Mouse (Mus musculus): ENCODE data around the gene Dnajb4.

Gene Dnajb4

DNA sequence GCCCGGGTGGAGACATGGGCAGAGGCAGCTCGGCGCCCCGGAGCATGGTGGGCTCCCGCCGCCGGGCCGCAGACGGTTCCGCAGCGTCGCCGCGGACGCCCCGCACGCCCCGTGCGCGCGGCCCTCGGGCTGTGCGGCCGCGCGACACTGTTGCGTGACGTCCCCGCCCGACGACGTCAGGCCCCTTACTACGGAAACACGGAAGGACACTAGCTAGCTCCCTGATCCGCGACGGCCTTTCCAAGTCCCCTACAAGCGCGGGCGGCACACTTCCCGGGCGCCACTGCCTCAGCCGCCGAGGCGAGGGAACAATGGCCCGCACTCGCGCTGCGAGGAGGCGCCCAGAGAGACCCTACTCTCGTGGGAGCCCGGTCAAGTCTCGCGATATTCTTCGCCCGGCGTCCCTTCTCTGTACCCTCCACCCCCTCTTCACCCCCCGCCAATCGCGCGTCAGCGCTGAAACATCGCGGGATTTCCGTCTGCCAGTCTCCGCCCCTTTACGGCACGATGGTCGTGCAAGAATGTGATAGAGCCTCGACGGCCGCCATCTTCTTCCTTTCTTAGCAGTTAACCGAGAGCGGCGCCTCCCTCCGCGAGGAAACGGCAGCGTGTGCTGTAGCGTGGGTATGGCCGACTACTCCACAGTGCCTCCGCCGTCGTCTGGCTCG lies at the start of gene Dnajb4, which contains the start of gene Fubp1:
Gene Dnajb4, minus strand, starts transcription at position 336 of the 668 bp plus-strand sequence.
Gene Fubp1, plus strand, starts transcription at position 456 of the 668 bp plus-strand sequence.
- peak; percentile 100 for DNase-seq

GRCm38 (mm10) chr3:152259409-152259808 lies 49.3 kb upstream of the Dnajb4 start:
- DNase-seq: peak; percentile 82 to 84

- no peak for DNase-seq
These were observed 47.4 kb upstream of the Dnajb4 start for GRCm38 (mm10) chr3:152257528-152257927.

DNA sequence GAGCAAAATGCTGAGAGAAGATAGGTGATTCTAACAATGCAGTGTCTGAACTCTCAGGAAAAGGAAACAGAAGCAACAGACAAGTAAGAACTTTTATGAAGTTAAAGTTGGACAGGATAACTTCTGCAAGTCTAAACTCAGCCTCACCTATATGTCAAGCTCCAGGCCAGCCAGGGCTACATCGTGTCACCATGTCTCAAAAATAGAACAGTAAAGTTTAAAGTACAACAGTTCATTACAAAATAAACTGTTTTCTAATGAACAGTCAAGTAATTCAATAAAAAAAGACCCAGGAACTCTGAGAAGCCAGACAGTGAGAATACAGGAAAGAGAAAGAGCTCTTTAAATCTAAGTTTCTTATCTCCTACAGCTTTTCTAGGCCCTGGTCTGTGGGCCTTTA lies 40.4 kb upstream of the Dnajb4 start:
- DNase-seq: no peak

DNA sequence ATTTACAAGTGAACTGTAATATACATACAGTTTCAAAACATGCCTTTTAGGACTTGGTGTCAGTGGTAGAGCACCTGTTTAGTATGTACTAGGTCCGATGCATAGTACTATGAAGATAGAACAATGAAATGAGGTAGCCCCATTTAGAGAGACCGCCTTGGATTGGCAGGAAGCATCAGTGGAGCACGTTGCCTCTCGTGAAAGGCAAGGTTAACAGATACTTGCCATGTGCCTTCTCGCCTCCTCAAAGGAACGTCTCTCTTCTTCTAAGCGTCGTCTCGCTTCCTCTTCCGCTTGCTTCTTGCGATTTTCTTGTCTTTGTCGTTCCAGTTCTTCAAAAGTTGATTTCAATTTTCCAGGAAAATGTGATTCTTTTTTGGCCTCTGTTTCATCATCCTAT lies 37.6 kb upstream of the Dnajb4 start:
- DNase-seq: no peak

GRCm38 (mm10) chr3:152245273-152245910 lies 35.3 kb upstream of the Dnajb4 start:
- no peak for DNase-seq

DNA sequence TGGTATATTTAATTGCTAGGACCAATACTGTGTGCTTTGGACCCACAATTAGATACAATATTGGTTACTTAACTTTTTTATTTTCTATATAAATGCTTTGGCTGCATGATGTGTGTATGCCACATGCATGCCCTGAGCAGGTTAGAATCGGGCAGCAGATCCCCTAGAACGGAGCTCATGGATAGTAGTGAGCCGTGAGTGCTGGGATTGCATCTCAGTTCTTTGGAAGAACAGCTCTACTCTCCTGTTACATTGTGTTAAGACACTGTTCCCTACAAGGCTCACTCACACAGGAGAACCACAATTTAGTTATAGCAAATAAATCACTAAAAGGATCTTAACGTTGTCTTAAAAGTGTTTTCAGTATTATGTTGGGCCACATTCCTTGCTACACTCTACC lies 33.2 kb upstream of the Dnajb4 start:
- no peak for DNase-seq

- no peak for DNase-seq
These were observed 31.0 kb upstream of the Dnajb4 start for GRCm38 (mm10) chr3:152241098-152241497.

GRCm38 (mm10) chr3:152239592-152239991 lies 29.5 kb upstream of the Dnajb4 start:
- DNase-seq: no peak

- peak in 1 of 2 experiments; percentile 25 for DNase-seq
These were observed 28.7 kb upstream of the Dnajb4 start for GRCm38 (mm10) chr3:152238836-152239235.

GRCm38 (mm10) chr3:152235805-152236204 lies 25.7 kb upstream of the Dnajb4 start:
- DNase-seq: no peak

- DNase-seq: no peak
These were observed 25.1 kb upstream of the Dnajb4 start for GRCm38 (mm10) chr3:152235238-152235637.

DNA sequence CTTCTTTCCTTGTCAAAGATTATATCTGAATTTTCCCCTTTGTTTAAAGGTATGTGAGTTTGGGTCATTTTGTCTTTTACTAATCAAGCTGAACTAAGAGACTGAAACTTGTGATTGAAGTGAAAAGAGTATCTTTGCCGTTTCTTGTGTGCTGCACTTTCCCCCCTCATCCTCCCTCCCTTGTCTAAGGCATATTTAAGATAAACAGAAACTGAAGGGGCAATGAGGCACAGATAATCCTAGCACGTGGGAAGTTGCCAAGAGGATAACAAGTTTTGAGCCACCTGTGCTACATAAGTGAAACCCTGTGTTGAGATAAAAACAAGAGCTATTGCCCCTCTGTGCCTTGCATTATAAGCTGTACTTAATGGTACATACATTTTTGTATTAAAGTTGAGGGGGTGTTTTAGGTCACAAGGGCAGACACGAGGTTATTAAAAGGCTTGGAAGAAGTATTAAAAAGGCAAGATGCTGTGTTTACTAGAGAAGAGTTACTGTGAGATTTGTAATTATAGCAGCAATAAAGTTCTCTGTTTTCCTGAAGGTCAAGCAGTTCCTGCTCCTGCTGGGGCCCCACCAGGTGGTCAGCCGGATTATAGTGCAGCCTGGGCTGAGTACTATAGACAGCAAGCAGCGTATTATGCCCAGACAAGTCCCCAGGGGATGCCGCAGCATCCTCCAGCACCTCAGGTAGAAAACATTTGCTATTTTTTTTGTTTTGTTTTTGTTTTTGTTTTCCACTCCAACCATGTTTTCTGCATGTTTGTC lies 21.4 kb upstream of the Dnajb4 start:
- DNase-seq: peak in 1 of 2 experiments; percentile 28

DNA sequence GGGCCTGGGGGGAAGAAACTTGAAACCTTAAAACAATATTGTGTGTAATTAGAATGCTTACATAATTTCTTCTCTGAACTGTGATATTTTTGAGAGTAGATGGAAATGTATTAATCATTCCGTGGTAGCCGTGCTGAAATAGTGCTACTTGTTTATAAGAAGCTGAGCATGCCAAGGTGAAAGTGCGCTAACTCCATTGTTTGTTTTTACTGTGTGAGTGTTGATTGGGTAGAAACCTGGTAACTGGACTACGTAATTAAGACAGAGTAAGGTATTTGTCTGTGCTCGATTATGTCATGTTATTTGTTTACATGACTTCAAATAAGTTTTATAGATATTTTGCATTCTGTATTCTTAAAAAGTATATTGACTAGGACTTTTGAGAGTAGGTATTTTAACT lies 19.2 kb upstream of the Dnajb4 start:
- no peak for DNase-seq

DNA sequence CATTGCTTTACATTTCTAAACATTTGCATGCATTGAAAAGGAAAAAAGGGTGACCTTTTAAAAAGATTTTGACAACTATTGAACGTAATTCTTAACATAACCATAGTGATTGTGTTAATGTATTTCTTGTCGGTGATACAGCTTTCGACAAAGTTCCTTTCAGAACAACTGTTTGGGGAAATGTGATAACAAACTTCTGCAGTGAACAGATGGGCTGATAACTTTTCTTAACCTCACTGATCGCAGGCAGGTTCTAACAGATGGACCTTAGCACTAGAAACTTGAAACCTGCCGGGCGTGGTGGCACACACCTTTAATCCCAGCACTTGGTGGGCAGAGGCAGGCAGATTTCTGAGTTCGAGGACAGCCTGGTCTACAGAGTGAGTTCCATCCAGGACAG lies 18.7 kb upstream of the Dnajb4 start:
- DNase-seq: no peak

DNA sequence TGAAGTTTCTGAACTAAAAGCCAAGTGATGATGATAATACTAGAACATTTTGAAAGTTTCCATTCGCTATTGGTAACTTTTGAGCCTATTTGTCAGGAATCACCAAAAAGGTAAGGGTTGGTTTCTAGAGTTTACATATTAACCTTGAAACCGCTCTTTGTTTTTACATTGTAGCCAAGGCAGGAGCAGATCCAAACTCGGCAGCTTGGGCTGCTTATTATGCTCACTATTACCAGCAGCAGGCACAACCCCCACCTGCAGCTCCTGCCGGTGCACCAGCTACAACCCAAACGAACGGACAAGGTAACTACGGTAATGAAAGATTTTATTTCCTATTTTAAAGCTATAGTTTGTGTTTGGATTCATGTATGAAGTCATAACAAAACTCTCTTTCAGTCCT lies 15.8 kb upstream of the Dnajb4 start:
- no peak for DNase-seq

GRCm38 (mm10) chr3:152224918-152225317 lies 14.8 kb upstream of the Dnajb4 start:
- DNase-seq: no peak

DNA sequence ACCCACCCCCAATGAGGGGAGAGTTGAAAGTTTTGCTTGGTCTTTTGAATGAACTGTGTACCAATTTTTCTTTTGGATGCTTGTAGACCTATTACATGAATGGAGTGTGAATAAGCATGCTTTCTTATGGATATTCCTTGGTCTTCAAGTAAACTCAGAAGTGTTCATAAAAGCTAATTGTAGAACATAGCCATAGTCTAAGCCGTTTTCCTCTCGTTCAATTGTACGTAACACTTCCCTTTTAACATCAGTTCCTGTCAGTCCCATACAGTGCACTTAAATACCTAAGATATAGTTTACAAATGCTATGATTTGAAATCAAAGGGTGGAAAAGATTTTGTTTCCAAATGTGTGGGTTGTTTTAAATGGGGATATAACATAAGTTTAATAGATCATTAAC lies 3.3 kb upstream of the Dnajb4 start:
- DNase-seq: no peak

- DNase-seq: no peak
These were observed 1.7 kb upstream of the Dnajb4 start for GRCm38 (mm10) chr3:152211731-152212279.

DNA sequence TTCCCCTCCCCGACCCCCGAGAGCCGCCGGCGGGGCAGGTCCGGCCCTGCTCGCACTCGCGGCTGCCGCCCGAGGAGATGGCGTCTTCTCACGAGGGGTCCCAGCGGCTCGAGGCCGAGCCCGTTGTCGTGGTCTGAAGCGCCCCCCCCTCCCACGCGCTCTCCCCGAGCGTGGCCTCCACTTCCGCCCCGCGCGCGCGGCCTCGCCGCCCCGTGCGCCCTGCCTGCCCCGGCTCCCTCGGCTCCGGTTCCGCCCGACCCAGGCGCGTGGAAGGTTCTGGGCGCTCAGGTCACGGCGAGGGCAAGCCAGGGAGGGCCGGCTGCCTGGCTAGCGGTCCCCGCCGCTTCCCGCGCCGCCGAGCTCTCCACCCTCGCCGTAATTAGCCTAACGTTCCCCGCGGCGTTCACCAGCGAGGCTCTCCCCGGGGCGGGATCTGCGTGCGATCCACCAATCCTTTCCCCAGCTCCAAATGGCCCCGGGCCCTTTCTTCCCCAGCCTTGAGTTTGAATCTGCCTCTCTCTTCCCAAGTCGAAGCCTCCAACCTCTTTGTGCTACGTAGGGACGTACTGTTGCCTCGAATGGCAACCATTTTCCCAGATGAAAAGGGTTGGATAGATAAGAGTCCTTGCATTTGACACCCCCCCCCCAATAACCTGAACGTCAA lies 758 bp upstream of the Dnajb4 start:
- peak; percentile 81 to 84 for DNase-seq

GRCm38 (mm10) chr3:152209177-152209966 lies 730 bp downstream of the Dnajb4 start:
- no peak for DNase-seq

All from cerebellum, postnatal 10 days (tissue).